Mouse (Mus musculus) skeletal muscle tissue, adult 2 months (tissue): Measurements from ENCODE around the gene Gm12800.
"Not testable (repeated sequence)": the region's sequence is repeated elsewhere in the genome, so short reads cannot be mapped to it uniquely, and the experiment has no call there.

Experiments used
- DNase-seq: peaks from one replicate; pipeline ENCODE4 v3.0.0-alpha.2; 2012; ENCODE audit warnings: low read depth, low spot score

Gm12800 gene

GRCm38 (mm10) chr4:101908821-101909220, at the start of gene Gm12800:
Gene Gm12800, plus strand, starts transcription at chr4:101909121.
- not testable (repeated sequence) for DNase-seq

GRCm38 (mm10) chr4:101860873-101861272, 48.0 kb upstream of the Gm12800 start:
- DNase-seq, result no peak

GRCm38 (mm10) chr4:101862289-101862688, 46.6 kb upstream of the Gm12800 start:
- DNase-seq, result no peak

GRCm38 (mm10) chr4:101872031-101872430, 36.9 kb upstream of the Gm12800 start:
- DNase-seq, result not testable (repeated sequence)

GRCm38 (mm10) chr4:101875687-101876086, 33.2 kb upstream of the Gm12800 start:
- DNase-seq, result not testable (repeated sequence)

- no peak for DNase-seq
These were observed 25.3 kb upstream of the Gm12800 start for GRCm38 (mm10) chr4:101883641-101884040.

- DNase-seq, result no peak
These were observed 19.5 kb upstream of the Gm12800 start for GRCm38 (mm10) chr4:101889377-101889776.

GRCm38 (mm10) chr4:101893656-101894420, 15.1 kb upstream of the Gm12800 start, which contains the start of gene C130073F10Rik:
Gene C130073F10Rik, minus strand, starts transcription at chr4:101893789.
- DNase-seq, result no peak

- not testable (repeated sequence) for DNase-seq
These were observed 31.2 kb downstream of the Gm12800 start, which contains the start of gene Gm12794 for GRCm38 (mm10) chr4:101940107-101940506. Gene Gm12794, plus strand, starts transcription at chr4:101940407.
